Mouse (Mus musculus): ENCODE measurements around the gene Rpl41. TPM values are rescaled to one million over a fixed set of nuclear protein-coding genes. Genes with fewer than 3 reads are reported as not detected.

Gene Rpl41
- polyA plus RNA-seq, 1 experiment from 2014 or later: 3,168 TPM

- Histone ChIP-seq H3K4me1 (ENCODE audit: control insufficient read depth in 2 of 2, insufficient read depth in 2 of 2, low read length in 2 of 2) (peaks cover 2 to 14% of the 10 kb centered on the region in 2 experiments), H3K4me3 (ENCODE audit: control insufficient read depth in 1 of 2, insufficient read depth in 1 of 2, low read depth in 1 of 2, low read length in 2 of 2) (no peak overlapping the region), H3K27ac (replicated peaks in 1 of 2; ENCODE audit: control insufficient read depth in 1 of 2, insufficient read depth in 1 of 2, low read depth in 2 of 2, low read length in 2 of 2) (0 out of 4 replicates have a peak overlapping the region, but pooled peaks of 1 of the 2 experiments have one; percentile 91), H3K36me3 (ENCODE audit: control insufficient read depth, insufficient read depth, low read length) (peaks cover 40% of the 10 kb centered on the region), H3K27me3 (ENCODE audit: control insufficient read depth, insufficient read depth, low read length) (no peaks in the 10 kb centered on the region), H3K9ac (ENCODE audit: low read length) (peak overlapping the region; percentile 79; the same call in 1 of the 2 replicates), H3K4me2 (ENCODE audit: low read length) (no peak overlapping the region), H3K9me3 (ENCODE audit: control insufficient read depth, low read length) (no peaks in the 10 kb centered on the region)
- 84% methylated on average over 3 of the region's 3 CpGs for WGBS
- no peak for ATAC-seq (ENCODE audit: insufficient number of reproducible peaks, insufficient read depth, low FRiP score, low read depth)
Measured at GRCm38 (mm10) chr10:128545570-128545898, 3.6 kb downstream of the Rpl41 start.

GRCm38 (mm10) chr10:128544674-128545569 lies 4.2 kb downstream of the Rpl41 start:
- Histone ChIP-seq H3K4me3 (ENCODE audit: control insufficient read depth in 1 of 2, insufficient read depth in 1 of 2, low read depth in 1 of 2, low read length in 2 of 2) (no peak overlapping the region), H3K27me3 (ENCODE audit: control insufficient read depth, insufficient read depth, low read length) (no peaks in the 10 kb centered on the region), H3K9me3 (ENCODE audit: control insufficient read depth, low read length) (no peaks in the 10 kb centered on the region), H3K27ac (replicated peaks in 1 of 2; ENCODE audit: control insufficient read depth in 1 of 2, insufficient read depth in 1 of 2, low read depth in 2 of 2, low read length in 2 of 2) (no peak overlapping the region), H3K4me1 (ENCODE audit: control insufficient read depth in 2 of 2, insufficient read depth in 2 of 2, low read length in 2 of 2) (peaks cover 2 to 14% of the 10 kb centered on the region in 2 experiments), H3K36me3 (ENCODE audit: control insufficient read depth, insufficient read depth, low read length) (peaks cover 40% of the 10 kb centered on the region), H3K4me2 (ENCODE audit: low read length) (no peak overlapping the region), H3K9ac (ENCODE audit: low read length) (0 out of 2 replicates have a peak overlapping the region, but pooled peaks have one; percentile 12)
- no peak for ATAC-seq (ENCODE audit: insufficient number of reproducible peaks, insufficient read depth, low FRiP score, low read depth)
- WGBS: 92% methylated on average over 37 of the region's 37 CpGs

- H3K36me3 ChIP-seq (ENCODE audit: control insufficient read depth, insufficient read depth, low read length): peaks cover 40% of the 10 kb centered on the region
- no peak overlapping the region for H3K4me2 ChIP-seq (ENCODE audit: low read length)
- H3K4me3 ChIP-seq (ENCODE audit: control insufficient read depth in 1 of 2, insufficient read depth in 1 of 2, low read depth in 1 of 2, low read length in 2 of 2): no peak overlapping the region
- H3K4me1 ChIP-seq (ENCODE audit: control insufficient read depth in 2 of 2, insufficient read depth in 2 of 2, low read length in 2 of 2): peaks cover 0 to 14% of the 10 kb centered on the region in 2 experiments; a peak in 3 of 4 replicates
- H3K27ac ChIP-seq (replicated peaks in 1 of 2; ENCODE audit: control insufficient read depth in 1 of 2, insufficient read depth in 1 of 2, low read depth in 2 of 2, low read length in 2 of 2): no peak overlapping the region
- WGBS: 92% methylated on average over 15 of the region's 15 CpGs
- H3K9ac ChIP-seq (ENCODE audit: low read length): no peak overlapping the region
- H3K27me3 ChIP-seq (ENCODE audit: control insufficient read depth, insufficient read depth, low read length): no peaks in the 10 kb centered on the region
- no peaks in the 10 kb centered on the region for H3K9me3 ChIP-seq (ENCODE audit: control insufficient read depth, low read length)
- ATAC-seq (ENCODE audit: insufficient number of reproducible peaks, insufficient read depth, low FRiP score, low read depth): no peak
Measured at GRCm38 (mm10) chr10:128544151-128544657, 4.9 kb downstream of the Rpl41 start.

- Histone ChIP-seq H3K4me1 (ENCODE audit: control insufficient read depth in 2 of 2, insufficient read depth in 2 of 2, low read length in 2 of 2) (peaks cover 0 to 14% of the 10 kb centered on the region in 2 experiments; a peak in 3 of 4 replicates), H3K9ac (ENCODE audit: low read length) (no peak overlapping the region), H3K27me3 (ENCODE audit: control insufficient read depth, insufficient read depth, low read length) (no peaks in the 10 kb centered on the region), H3K36me3 (ENCODE audit: control insufficient read depth, insufficient read depth, low read length) (peaks cover 40% of the 10 kb centered on the region), H3K9me3 (ENCODE audit: control insufficient read depth, low read length) (no peaks in the 10 kb centered on the region), H3K4me2 (ENCODE audit: low read length) (no peak overlapping the region), H3K4me3 (ENCODE audit: control insufficient read depth in 1 of 2, insufficient read depth in 1 of 2, low read depth in 1 of 2, low read length in 2 of 2) (no peak overlapping the region), H3K27ac (replicated peaks in 1 of 2; ENCODE audit: control insufficient read depth in 1 of 2, insufficient read depth in 1 of 2, low read depth in 2 of 2, low read length in 2 of 2) (no peak overlapping the region)
- 50% methylated on average over 2 of the region's 2 CpGs for WGBS
- ATAC-seq (ENCODE audit: insufficient number of reproducible peaks, insufficient read depth, low FRiP score, low read depth): no peak
Measured at GRCm38 (mm10) chr10:128543100-128543499, 6.0 kb downstream of the Rpl41 start.

GRCm38 (mm10) chr10:128538340-128538870 lies 10.7 kb downstream of the Rpl41 start:
- H3K27ac ChIP-seq (replicated peaks in 1 of 2; ENCODE audit: control insufficient read depth in 1 of 2, insufficient read depth in 1 of 2, low read depth in 2 of 2, low read length in 2 of 2): no peak overlapping the region
- H3K4me3 ChIP-seq (ENCODE audit: control insufficient read depth in 1 of 2, insufficient read depth in 1 of 2, low read depth in 1 of 2, low read length in 2 of 2): no peak overlapping the region
- H3K36me3 ChIP-seq (ENCODE audit: control insufficient read depth, insufficient read depth, low read length): peaks cover 14% of the 10 kb centered on the region
- H3K27me3 ChIP-seq (ENCODE audit: control insufficient read depth, insufficient read depth, low read length): no peaks in the 10 kb centered on the region
- 83% methylated on average over 1 of the region's 1 CpGs for whole genome bisulfite sequencing
- H3K9me3 ChIP-seq (ENCODE audit: control insufficient read depth, low read length): no peaks in the 10 kb centered on the region
- no peak overlapping the region for H3K9ac ChIP-seq (ENCODE audit: low read length)
- H3K4me2 ChIP-seq (ENCODE audit: low read length): no peak overlapping the region
- no peak for ATAC-seq (ENCODE audit: insufficient number of reproducible peaks, insufficient read depth, low FRiP score, low read depth)
- peaks cover 0 to 9% of the 10 kb centered on the region in 2 experiments; a peak in 1 of 4 replicates for H3K4me1 ChIP-seq (ENCODE audit: control insufficient read depth in 2 of 2, insufficient read depth in 2 of 2, low read length in 2 of 2)

- WGBS: 13% methylated on average over 18 of the region's 18 CpGs
- peak overlapping the region in 1 of 2 experiments; percentile 15; a peak in 1 of 4 replicates for H3K27ac ChIP-seq (replicated peaks in 1 of 2; ENCODE audit: control insufficient read depth in 1 of 2, insufficient read depth in 1 of 2, low read depth in 2 of 2, low read length in 2 of 2)
- H3K4me2 ChIP-seq (ENCODE audit: low read length): peak overlapping the region; percentile 54
- H3K27me3 ChIP-seq (ENCODE audit: control insufficient read depth, insufficient read depth, low read length): no peaks in the 10 kb centered on the region
- H3K36me3 ChIP-seq (ENCODE audit: control insufficient read depth, insufficient read depth, low read length): no peaks in the 10 kb centered on the region
- H3K4me3 ChIP-seq (ENCODE audit: control insufficient read depth in 1 of 2, insufficient read depth in 1 of 2, low read depth in 1 of 2, low read length in 2 of 2): peak overlapping the region in 1 of 2 experiments; percentile 8; a peak in 2 of 4 replicates
- ATAC-seq (ENCODE audit: insufficient number of reproducible peaks, insufficient read depth, low FRiP score, low read depth): peak; percentile 83
- H3K9me3 ChIP-seq (ENCODE audit: control insufficient read depth, low read length): no peaks in the 10 kb centered on the region
- peaks cover 0 to 4% of the 10 kb centered on the region in 2 experiments; a peak in 1 of 4 replicates for H3K4me1 ChIP-seq (ENCODE audit: control insufficient read depth in 2 of 2, insufficient read depth in 2 of 2, low read length in 2 of 2)
- peak overlapping the region; percentile 54 for H3K9ac ChIP-seq (ENCODE audit: low read length)
Measured at GRCm38 (mm10) chr10:128536266-128536940, 12.7 kb downstream of the Rpl41 start.

- H3K27ac ChIP-seq (replicated peaks in 1 of 2; ENCODE audit: control insufficient read depth in 1 of 2, insufficient read depth in 1 of 2, low read depth in 2 of 2, low read length in 2 of 2): no peak overlapping the region
- H3K4me1 ChIP-seq (ENCODE audit: control insufficient read depth in 2 of 2, insufficient read depth in 2 of 2, low read length in 2 of 2): peaks cover 0 to 4% of the 10 kb centered on the region in 2 experiments; a peak in 1 of 4 replicates
- H3K9me3 ChIP-seq (ENCODE audit: control insufficient read depth, low read length): no peaks in the 10 kb centered on the region
- H3K4me2 ChIP-seq (ENCODE audit: low read length): peak overlapping the region; percentile 54
- H3K4me3 ChIP-seq (ENCODE audit: control insufficient read depth in 1 of 2, insufficient read depth in 1 of 2, low read depth in 1 of 2, low read length in 2 of 2): peak overlapping the region in 1 of 2 experiments; percentile 8; a peak in 1 of 4 replicates
- ATAC-seq (ENCODE audit: insufficient number of reproducible peaks, insufficient read depth, low FRiP score, low read depth): 0 out of 2 replicates have a peak, but pooled peaks have one; percentile 4
- no peak overlapping the region for H3K9ac ChIP-seq (ENCODE audit: low read length)
- H3K27me3 ChIP-seq (ENCODE audit: control insufficient read depth, insufficient read depth, low read length): no peaks in the 10 kb centered on the region
- H3K36me3 ChIP-seq (ENCODE audit: control insufficient read depth, insufficient read depth, low read length): no peaks in the 10 kb centered on the region
- WGBS: 77% methylated on average over 4 of the region's 4 CpGs
Measured at GRCm38 (mm10) chr10:128535624-128536265, 13.4 kb downstream of the Rpl41 start.

Measured in heart, embryonic 14.5 days (tissue).